Mouse (Mus musculus) forelimb bud, embryonic 11.5 days (tissue): ENCODE measurements around the gene Rbks.
"Not testable (repeated sequence)": the region's sequence is repeated elsewhere in the genome, so short reads cannot be mapped to it uniquely, and the experiment has no call there.

Experiments
- DNase-seq: peaks from one replicate; pipeline ENCODE4 v3.0.0-alpha.2; 2012; ENCODE audit warnings: low read depth, low spot score

Rbks gene

GRCm38 (mm10) chr5:31627562-31628526 is 69.6 kb downstream of the Rbks start:
- DNase-seq: peak; percentile 13

- no peak for DNase-seq
Observed at GRCm38 (mm10) chr5:31627117-31627516, 70.3 kb downstream of the Rbks start.

DNA sequence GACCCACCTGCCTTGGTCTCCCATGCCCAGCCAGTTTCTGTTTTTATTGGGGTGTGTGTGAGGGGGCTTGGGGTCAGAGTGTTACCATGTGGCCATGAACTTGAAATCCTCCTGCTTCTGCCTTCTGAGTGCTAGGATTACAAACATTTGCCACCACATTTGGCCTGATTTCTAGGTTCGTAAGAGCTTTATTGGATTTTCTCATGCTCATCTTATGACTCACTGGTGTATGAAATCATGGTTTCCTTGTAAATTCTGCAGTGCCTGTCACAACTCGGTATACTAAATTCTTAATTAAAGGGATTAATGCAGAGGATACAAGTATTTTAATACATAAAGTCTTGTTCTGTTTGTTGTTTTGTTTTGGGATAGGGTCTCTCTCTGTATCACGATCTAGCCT is 77.1 kb downstream of the Rbks start:
- no peak for DNase-seq

DNA sequence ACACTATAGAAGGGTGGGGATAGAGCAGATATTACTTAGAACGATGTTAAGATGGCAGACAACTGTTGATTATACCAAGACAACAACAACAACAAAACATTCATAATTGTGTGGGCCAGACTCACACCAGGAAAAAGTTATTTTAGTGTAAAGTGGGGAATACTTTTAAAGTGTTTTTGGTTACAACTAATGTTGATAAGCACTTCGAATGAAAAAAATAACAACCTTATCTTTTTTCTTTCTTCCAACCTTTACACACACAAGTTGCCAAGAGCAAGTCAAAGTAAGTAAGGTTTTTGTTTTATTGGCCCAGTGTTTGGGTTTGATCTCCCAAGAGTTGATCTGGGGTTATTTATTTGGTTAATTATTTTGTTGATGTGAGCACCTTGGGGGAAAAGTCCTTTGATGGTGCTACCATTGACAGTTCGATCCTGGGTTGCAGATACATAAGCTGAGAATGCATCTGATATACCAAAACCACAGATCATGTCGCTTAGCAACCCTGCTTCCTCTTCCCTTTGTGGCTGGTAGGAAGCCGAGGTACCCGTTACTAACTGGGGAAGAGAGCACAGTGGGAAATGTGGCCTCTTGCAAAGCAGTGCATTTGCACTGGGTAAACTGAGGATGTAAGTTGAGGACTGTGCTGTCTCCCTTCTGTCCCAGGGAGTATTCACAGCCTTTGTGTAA is 82.9 kb downstream of the Rbks start:
- DNase-seq: no peak

- DNase-seq: peak; percentile 79
Observed at GRCm38 (mm10) chr5:31613852-31614286, 83.6 kb downstream of the Rbks start.

GRCm38 (mm10) chr5:31611186-31611585 is 86.2 kb downstream of the Rbks start:
- DNase-seq: no peak

- no peak for DNase-seq
Observed at GRCm38 (mm10) chr5:31610376-31611086, 86.9 kb downstream of the Rbks start.

DNA sequence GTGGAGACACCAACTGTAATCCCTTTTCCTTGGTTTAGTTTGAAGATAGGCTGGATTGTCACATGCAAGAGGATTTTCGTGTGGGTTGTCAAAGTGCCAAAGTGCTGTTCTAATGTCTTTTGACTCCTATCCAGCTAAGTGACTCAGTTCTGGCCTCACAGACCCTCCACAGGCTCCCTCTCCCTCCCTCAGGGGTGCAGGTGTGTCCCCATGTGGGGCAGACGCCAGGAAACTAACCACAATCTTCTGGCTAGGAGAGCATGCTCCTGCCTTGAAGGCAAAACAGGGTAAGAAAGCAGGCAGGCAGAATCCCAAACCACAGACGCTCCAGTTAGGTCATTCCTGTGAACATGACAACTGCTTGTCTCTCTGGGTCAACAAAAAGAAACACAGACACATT is 91.3 kb downstream of the Rbks start:
- DNase-seq: no peak

- no peak for DNase-seq
Observed at GRCm38 (mm10) chr5:31603766-31604165, 93.7 kb downstream of the Rbks start.

GRCm38 (mm10) chr5:31602377-31602776 is 95.0 kb downstream of the Rbks start:
- no peak for DNase-seq

DNA sequence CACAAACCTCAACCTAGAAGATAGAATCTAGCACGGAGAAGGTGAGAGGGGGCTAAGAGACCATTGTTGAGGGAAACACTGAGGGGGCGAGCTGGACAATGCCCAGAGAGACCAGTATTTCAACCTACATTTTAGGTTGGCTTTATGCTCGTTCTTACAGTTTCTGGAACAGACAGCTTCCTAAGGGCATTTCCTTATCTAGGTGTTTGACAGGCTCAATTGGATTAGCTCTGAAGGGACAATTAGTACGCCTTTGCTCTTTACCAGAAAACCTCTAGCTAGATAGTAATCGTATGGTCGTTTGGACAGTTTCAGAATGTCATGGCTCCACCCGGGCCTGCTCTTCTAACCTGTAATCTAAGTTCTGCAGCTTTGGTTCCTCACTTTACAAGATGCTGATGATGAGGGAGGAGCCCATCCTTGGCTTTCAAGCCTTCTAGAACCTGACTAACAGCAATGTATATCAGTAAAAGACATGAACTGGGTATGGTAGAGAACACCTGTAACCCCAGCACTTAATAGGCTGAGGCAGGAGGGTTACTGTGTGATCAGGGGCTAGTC is 96.2 kb downstream of the Rbks start:
- DNase-seq: no peak

DNA sequence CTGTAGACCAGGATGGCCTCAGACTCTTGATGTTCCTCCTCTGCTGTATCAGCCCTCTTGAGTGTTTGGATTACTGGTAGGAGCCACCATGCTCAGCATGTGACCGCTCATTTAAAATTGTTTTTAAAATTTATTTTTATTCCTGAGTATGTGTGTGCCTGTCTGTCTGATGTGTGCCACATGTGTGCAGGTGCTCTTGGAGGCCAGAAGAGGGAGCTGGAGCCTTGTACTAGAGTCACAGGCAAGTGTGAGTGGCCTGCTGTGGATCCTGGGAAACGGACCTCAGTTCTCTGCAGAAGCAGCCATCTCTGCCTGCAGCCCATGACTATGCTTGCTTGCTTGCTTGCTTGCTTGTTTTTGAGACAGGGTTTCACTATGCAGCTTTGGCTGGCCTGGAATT is 98.3 kb downstream of the Rbks start:
- DNase-seq: no peak

GRCm38 (mm10) chr5:31598579-31598978 is 98.8 kb downstream of the Rbks start:
- peak; percentile 20 for DNase-seq

GRCm38 (mm10) chr5:31598121-31598520 is 99.3 kb downstream of the Rbks start:
- no peak for DNase-seq

- DNase-seq: no peak
Observed at GRCm38 (mm10) chr5:31597430-31597944, 99.9 kb downstream of the Rbks start.

DNA sequence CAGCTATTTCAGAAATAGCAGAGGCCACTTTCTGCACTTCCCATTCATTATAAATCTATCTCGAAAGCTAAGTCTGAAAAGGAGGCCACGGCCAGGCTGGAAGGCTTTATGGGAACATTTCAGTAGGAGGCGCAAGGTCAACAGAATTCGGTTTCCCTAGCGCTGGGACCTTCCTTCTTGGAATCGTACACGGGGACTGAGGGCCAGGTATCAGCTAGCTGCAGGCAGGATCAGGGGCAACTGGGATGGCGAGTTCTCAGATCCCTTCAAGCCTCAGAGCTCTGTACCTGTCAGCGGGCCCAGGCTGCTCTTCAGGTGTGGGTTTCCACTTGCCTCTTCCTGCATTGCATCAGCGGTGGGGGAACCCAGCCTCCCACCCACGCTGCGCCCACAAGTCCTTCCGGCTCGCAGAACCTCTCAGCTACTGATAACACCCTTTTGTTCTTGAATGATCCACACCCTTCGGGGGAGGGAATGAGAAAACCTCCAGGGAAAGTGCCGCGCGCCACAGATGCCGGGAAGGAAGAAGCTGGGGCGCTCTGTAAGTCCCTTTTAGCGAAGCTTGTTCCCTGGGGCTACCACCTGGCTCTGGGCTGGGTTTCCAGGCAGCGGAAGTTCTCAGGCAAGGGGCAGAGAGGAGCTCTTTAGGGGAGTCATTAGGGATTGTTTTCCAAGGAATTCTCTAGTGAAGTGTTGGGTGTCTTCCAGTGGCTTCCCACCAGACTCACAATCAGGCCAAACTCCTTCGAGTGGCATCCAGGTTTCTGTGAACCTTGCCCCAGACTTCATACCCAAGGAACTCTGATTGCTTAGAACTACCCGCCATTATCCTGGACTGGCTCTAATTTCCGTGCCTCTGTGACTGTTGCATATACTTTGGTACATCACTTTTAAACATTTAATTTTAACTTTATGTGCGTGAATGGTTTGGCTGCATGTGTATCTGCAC is 100.7 kb downstream of the Rbks start, which contains the start of gene Mrpl33:
TSS of gene Mrpl33 (plus strand) at position 455 of the 949 bp plus-strand sequence.
- DNase-seq: peak; percentile 30

DNA sequence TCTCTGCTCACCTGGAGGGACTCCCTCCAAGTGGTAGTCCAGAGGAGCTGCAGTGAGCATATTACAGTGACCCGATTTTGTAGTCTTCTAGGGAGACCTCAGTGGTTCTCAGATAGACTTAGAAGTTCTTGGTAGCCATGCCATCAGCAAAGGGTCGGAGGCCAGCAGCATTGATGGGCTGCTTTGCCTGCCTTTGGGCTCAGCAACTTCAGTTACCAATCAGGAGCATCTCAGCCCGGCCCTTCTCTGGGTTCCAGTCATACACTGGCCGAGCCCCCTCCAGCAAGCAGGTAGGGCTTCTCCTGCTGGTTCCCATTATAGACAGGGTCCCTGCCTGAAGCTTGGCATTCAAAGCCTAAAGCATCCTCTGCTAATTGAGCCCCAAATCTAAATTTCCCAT is 101.6 kb downstream of the Rbks start:
- no peak for DNase-seq

DNA sequence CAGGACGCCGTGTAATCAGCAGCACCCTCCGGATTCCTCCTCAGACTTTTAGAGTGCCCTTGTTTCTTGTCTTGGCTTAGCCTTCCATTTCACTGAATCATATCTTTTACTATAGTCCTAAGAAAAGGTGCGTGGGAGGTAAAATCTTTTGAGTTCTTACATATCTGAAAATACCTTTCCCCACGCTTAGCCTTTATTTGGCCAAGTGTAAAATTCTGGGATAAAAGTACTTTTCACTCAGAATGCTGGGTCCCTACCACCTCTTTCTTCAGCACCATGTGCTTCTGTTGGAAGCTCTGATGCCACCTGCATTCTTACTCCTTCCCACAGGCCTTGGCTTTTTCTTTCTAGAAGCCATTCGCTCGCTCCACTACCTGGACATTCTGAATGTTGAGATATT is 106.3 kb downstream of the Rbks start:
- no peak for DNase-seq

GRCm38 (mm10) chr5:31589711-31590319 is 107.6 kb downstream of the Rbks start:
- peak; percentile 46 for DNase-seq

DNA sequence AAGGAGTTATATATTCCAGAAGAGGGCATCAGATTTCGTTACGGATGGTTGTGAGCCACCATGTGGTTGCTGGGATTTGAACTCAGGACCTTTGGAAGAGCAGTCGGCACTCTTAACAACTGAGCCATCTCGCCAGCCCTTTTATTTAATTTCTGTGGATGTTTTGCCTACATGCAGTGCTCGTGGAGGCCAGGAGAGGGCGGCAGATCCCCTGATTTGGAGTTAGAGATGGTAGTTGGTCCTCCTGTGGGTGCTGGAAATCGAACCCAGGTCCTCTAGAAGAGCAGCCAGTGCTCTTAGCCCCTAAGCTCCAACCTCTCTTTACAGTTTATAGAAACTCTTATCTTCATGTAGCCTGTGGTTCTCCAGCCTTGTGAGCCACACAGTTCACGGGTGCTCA is 108.8 kb downstream of the Rbks start:
- not testable (repeated sequence) for DNase-seq
